Mouse (Mus musculus) limb, embryonic 15.5 days (tissue): ENCODE measurements around the gene Cep135. TPM values are rescaled to one million over a fixed set of nuclear protein-coding genes. Genes with fewer than 3 reads are reported as not detected.

Experiments
- ATAC-seq: fragments of 200-750 bp; cut with Nextera tagmentation; 2 replicates; pipeline ENCODE4 v1.8.0; 2017; ENCODE audit warnings: low read depth, moderate TSS enrichment; ENCODE audit not compliant: insufficient number of reproducible peaks, low FRiP score, low TSS enrichment
- H3K27ac ChIP-seq: fragments of 300-500 bp; sonication (generic); 2 replicates; pipeline ENCODE4 v1.5.1; 2015; ENCODE audit warnings: moderate library complexity, mild to moderate bottlenecking, inconsistent platforms
- H3K27me3 ChIP-seq: fragments of 300-500 bp; sonication (generic); 2 replicates; pipeline ENCODE4 v1.6.1; 2015; ENCODE audit warnings: inconsistent platforms
- H3K36me3 ChIP-seq: fragments of 300-500 bp; sonication (generic); 2 replicates; pipeline ENCODE4 v1.6.1; 2015; ENCODE audit warnings: inconsistent platforms
- H3K4me1 ChIP-seq: fragments of 300-500 bp; sonication (generic); 2 replicates; pipeline ENCODE4 v1.6.1; 2015; ENCODE audit warnings: inconsistent platforms
- H3K4me2 ChIP-seq: fragments of 300-500 bp; sonication (generic); 2 replicates; pipeline ENCODE4 v1.6.1; 2015; ENCODE audit warnings: mild to moderate bottlenecking, inconsistent platforms
- H3K4me3 ChIP-seq: fragments of 300-500 bp; sonication (generic); 2 replicates; pipeline ENCODE4 v1.5.1; 2015; ENCODE audit warnings: mild to moderate bottlenecking, inconsistent platforms
- H3K9ac ChIP-seq: fragments of 300-500 bp; sonication (generic); 2 replicates; pipeline ENCODE4 v1.6.1; 2015; ENCODE audit warnings: inconsistent platforms
- H3K9me3 ChIP-seq: fragments of 300-500 bp; sonication (generic); 2 replicates; pipeline ENCODE4 v1.6.1; 2016; ENCODE audit warnings: inconsistent platforms
- WGBS: fragments of 180-500 bp; shearing (Covaris S2); methylation state at CpG from one replicate; pipeline ENCODE4 v1.1.7; 2015; 5-methylcytosine and 5-hydroxymethylcytosine counted together
- polyA plus RNA-seq: library from polyadenylated mRNA; unstranded; fragments of >200 nt; fragmentation: Nextera tagmentation; extraction: Ambion mirVana; gene quantifications from 2 replicates; pipeline ENCODE4 v1.2.1, GENCODE M21; 2015

The Cep135 gene
- polyA plus RNA-seq, 1 experiment from 2014 or later: 6.2 TPM

DNA sequence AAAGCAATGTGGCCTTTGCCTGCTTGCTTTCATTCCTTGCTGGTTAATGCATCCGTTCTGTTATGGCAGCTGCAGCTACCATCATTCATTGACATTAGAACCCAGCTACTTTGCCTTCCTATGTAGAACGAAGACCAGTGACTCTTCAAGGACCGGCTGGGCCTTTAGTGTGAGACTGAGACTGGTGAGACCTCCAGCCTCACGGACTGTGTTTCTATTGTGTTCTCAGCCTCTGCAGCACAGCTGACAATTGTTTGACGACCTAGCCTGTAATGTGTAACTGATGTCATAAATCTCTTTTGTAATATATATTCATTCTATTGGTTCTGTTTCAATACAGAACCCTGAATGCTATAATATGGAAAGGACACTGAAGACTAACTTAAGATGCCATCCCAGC is 102.8 kb downstream of the Cep135 start:
- Histone ChIP-seq H3K27me3 (no peaks in the 10 kb centered on the region), H3K4me2 (no peak overlapping the region), H3K9ac (no peak overlapping the region), H3K27ac (no peak overlapping the region), H3K4me3 (no peak overlapping the region), H3K4me1 (peaks cover 15% of the 10 kb centered on the region; the same call in 1 of the 2 replicates), H3K9me3 (no peaks in the 10 kb centered on the region), H3K36me3 (no peaks in the 10 kb centered on the region)
- 91% methylated on average over 5 of the region's 5 CpGs for WGBS
- no peak for ATAC-seq

DNA sequence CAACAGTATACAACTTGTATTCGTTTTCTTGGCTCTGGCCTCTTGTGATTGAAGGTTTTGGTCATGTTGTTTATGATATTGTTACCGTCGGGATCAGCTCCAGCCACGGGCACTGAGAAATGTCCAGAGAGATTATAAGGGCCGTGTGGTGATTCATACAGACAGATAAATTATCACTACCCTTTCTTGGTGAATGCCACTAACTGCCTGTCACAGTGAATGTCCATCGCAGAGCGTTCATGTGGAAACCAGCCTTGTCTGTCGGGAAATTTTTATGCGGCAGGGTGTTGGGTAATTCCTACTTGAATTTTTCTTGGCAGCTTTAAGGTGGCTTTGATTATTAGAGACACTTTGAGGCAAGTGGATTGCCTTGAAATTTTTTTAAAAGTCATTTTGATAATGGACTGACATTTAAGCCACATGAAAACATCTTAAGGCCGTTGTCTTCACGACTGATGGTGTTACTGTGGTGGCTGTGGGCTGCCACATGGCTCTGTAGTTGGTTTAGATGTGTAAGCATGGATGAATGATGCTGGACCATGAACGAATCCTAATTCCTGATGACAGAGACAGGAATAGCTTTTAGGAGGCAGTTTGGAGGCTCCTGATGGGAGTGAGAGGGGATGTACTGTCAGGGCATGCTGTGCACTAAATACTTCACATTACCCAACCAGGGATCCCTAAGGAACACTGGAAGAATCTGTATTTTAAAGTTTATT is 103.4 kb downstream of the Cep135 start:
- 84% methylated on average over 12 of the region's 12 CpGs for WGBS
- ATAC-seq: no peak
- Histone ChIP-seq H3K4me3 (no peak overlapping the region), H3K36me3 (no peaks in the 10 kb centered on the region), H3K4me1 (peaks cover 11% of the 10 kb centered on the region; the same call in 1 of the 2 replicates), H3K4me2 (no peak overlapping the region), H3K9me3 (no peaks in the 10 kb centered on the region), H3K27me3 (no peaks in the 10 kb centered on the region), H3K9ac (no peak overlapping the region), H3K27ac (no peak overlapping the region)

Other genes with a start within 250 kb of the Cep135 start
- 2.0 and 2.4 TPM in 2 replicates for gene Nmu, start 224.9 kb upstream of the Cep135 start, polyA plus RNA-seq
- gene Gm7271, start 104.7 kb upstream of the Cep135 start, polyA plus RNA-seq: not detected in 2 replicates
- gene Exoc1, start 59.4 kb upstream of the Cep135 start, polyA plus RNA-seq: 26.1 and 30.2 TPM in 2 replicates
- gene C530008M17Rik, start 67.8 kb downstream of the Cep135 start, polyA plus RNA-seq: 10.2 and 13.4 TPM in 2 replicates